Mouse (Mus musculus) thymus, adult 2 months (tissue): ENCODE measurements at regions not wholly inside any gene's neighbourhood (a gene's known extent, or its start where the extent isn't known, plus 50 kb on each side); places are given as distances from the start of the nearest gene placed in this dataset.

ENCODE experiments used
- CTCF ChIP-seq: fragments of 200-500 bp; IDR thresholded peaks from 2 replicates; pipeline ENCODE4 v1.5.1; 2012; ENCODE audit warnings: mild to moderate bottlenecking, control low read depth, low read length, moderate library complexity, borderline replicate concordance; ENCODE audit not compliant: control insufficient read depth, poor library complexity, insufficient read depth; ENCODE audit errors: extremely low read depth
- POLR2A ChIP-seq: fragments of 200-500 bp; IDR thresholded peaks from 2 replicates; pipeline ENCODE4 v1.6.1; 2012; ENCODE audit warnings: mild to moderate bottlenecking, low read length, control low read depth, moderate library complexity; ENCODE audit not compliant: control insufficient read depth, poor library complexity, insufficient read depth; ENCODE audit errors: extremely low read depth

DNA sequence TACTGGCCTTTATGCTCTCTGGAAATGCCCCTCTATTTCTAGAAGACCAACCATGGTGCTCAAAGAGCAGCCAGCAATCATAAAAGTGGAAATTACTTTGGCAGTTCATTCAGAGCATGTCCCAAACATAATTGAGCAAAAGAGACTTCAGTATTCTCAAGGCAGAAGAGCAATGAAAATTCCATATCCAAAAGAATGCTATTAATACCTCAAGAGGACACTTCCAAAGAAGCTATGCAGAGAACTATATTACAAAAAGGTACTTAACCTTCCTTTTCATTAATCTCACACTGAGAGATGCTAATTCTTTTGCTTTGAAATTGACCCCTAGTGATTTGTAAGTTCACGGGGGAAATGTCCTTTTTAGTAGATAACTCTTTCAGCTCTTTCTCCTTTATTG, 105.7 kb downstream of the Mrpl39 start:
- TF ChIP-seq CTCF: no peak
- no peak for TF ChIP-seq POLR2A
